Mouse (Mus musculus): Measurements from ENCODE around the gene Rfx2.

Rfx2 gene

GRCm38 (mm10) chr17:56830411-56831110 is at the start of gene Rfx2:
Gene Rfx2, minus strand, starts transcription at chr17:56831013.
- DNase-seq (ENCODE audit: low spot score), result no peak

- no peak for DNase-seq (ENCODE audit: low spot score)
Observed at GRCm38 (mm10) chr17:56877426-56877825, 46.6 kb upstream of the Rfx2 start.

- DNase-seq (ENCODE audit: low spot score), result no peak
Observed at GRCm38 (mm10) chr17:56876981-56877380, 46.2 kb upstream of the Rfx2 start.

GRCm38 (mm10) chr17:56876465-56876864 is 45.7 kb upstream of the Rfx2 start:
- no peak for DNase-seq (ENCODE audit: low spot score)

- DNase-seq (ENCODE audit: low spot score), result no peak
Observed at GRCm38 (mm10) chr17:56874936-56875651, 44.3 kb upstream of the Rfx2 start, which contains the start of gene 1700061G19Rik. Gene 1700061G19Rik, plus strand, starts transcription at chr17:56875477.

- no peak for DNase-seq (ENCODE audit: low spot score)
Observed at GRCm38 (mm10) chr17:56874237-56874636, 43.4 kb upstream of the Rfx2 start, which contains the start of gene Acsbg2. Gene Acsbg2, minus strand, starts transcription at chr17:56874447.

GRCm38 (mm10) chr17:56872512-56872911 is 41.7 kb upstream of the Rfx2 start:
- DNase-seq (ENCODE audit: low spot score), result no peak

GRCm38 (mm10) chr17:56871767-56872166 is 41.0 kb upstream of the Rfx2 start:
- no peak for DNase-seq (ENCODE audit: low spot score)

- DNase-seq (ENCODE audit: low spot score), result no peak
Observed at GRCm38 (mm10) chr17:56870287-56870953, 39.6 kb upstream of the Rfx2 start.

- DNase-seq (ENCODE audit: low spot score), result no peak
Observed at GRCm38 (mm10) chr17:56869481-56869977, 38.7 kb upstream of the Rfx2 start.

- no peak for DNase-seq (ENCODE audit: low spot score)
Observed at GRCm38 (mm10) chr17:56866071-56866470, 35.3 kb upstream of the Rfx2 start.

GRCm38 (mm10) chr17:56861197-56861596 is 30.4 kb upstream of the Rfx2 start:
- DNase-seq (ENCODE audit: low spot score), result no peak

GRCm38 (mm10) chr17:56858922-56859321 is 28.1 kb upstream of the Rfx2 start:
- DNase-seq (ENCODE audit: low spot score), result no peak

- peak; percentile 18 for DNase-seq (ENCODE audit: low spot score)
Observed at GRCm38 (mm10) chr17:56858216-56858615, 27.4 kb upstream of the Rfx2 start.

- DNase-seq (ENCODE audit: low spot score), result no peak
Observed at GRCm38 (mm10) chr17:56855421-56855820, 24.6 kb upstream of the Rfx2 start.

GRCm38 (mm10) chr17:56851167-56851566 is 20.4 kb upstream of the Rfx2 start:
- DNase-seq (ENCODE audit: low spot score), result no peak

GRCm38 (mm10) chr17:56849710-56850109 is 18.9 kb upstream of the Rfx2 start:
- DNase-seq (ENCODE audit: low spot score), result no peak

- DNase-seq (ENCODE audit: low spot score), result no peak
Observed at GRCm38 (mm10) chr17:56848785-56849184, 18.0 kb upstream of the Rfx2 start.

GRCm38 (mm10) chr17:56843678-56844077 is 12.9 kb upstream of the Rfx2 start:
- DNase-seq (ENCODE audit: low spot score), result no peak

GRCm38 (mm10) chr17:56842173-56842572 is 11.4 kb upstream of the Rfx2 start:
- DNase-seq (ENCODE audit: low spot score), result no peak

- DNase-seq (ENCODE audit: low spot score), result no peak
Observed at GRCm38 (mm10) chr17:56840524-56840923, 9.7 kb upstream of the Rfx2 start.

GRCm38 (mm10) chr17:56836336-56836735 is 5.5 kb upstream of the Rfx2 start:
- DNase-seq (ENCODE audit: low spot score), result no peak

GRCm38 (mm10) chr17:56833381-56833780 is 2.6 kb upstream of the Rfx2 start:
- no peak for DNase-seq (ENCODE audit: low spot score)
